Mouse (Mus musculus): ENCODE measurements around the gene Sufu. TPM values are rescaled to one million over a fixed set of nuclear protein-coding genes. Genes with fewer than 3 reads are reported as not detected.
A peak's percentile ranks its signal among the peaks of the same experiment; 100 is the strongest.

Gene Sufu
- polyA plus RNA-seq, 1 experiment from 2014 or later: 23.0 TPM

DNA sequence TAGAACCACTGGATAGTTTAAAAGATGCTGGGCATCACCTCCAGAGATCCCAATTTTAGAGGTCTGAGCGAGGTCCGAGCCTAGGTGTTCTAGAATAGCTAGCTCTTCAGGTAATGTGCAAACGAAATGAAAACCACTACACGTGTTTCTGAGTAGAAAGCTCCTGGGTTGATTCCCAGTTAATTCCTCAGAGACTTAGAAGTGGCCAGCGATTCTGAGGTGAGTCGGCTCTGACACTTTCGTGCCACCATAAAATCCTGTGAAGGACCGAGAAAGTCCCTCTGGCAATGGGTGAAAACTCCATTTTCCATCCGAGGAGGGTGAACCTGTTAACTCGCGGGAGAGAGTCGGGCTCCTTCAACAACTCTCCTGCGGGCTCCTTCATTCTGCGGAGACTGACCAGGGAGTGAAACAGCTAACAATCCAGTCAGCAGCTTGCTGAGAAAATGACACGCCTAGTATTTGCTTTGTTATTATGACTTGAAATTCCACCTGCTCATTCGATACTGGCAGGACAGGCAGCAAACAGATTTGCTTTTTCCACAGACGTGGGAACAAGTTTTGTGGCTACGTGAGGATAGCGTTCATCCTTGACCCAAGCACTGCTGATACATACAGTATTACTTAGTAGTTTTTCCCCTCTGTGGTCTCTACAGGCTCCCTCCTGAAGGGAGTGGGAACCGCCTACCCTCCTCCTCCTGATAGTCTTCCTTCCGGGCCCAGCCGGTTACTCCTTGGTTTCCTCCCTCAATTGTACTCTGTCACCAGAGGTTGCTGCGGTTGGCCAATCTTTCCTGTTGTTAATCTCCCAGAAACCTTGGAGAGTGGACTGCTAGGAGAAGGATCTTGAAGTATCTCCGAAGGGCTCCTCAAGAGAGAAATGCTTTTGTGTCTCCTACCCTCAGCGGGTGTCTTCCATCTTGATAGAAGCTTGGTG is 39.1 kb upstream of the Sufu start:
- peak overlapping the region; percentile 82 for H3K4me2 ChIP-seq (replicated peaks)
- WGBS: 19% methylated on average over 25 of the region's 25 CpGs
- no peaks in the 10 kb centered on the region; the same call in 1 of the 2 replicates for H3K27me3 ChIP-seq (ENCODE audit: control insufficient read depth, insufficient read depth, low read length)
- ATAC-seq (ENCODE audit: low FRiP score): no peak
- no peak for DNase-seq (ENCODE audit: low spot score)
- H3K9me3 ChIP-seq (ENCODE audit: control insufficient read depth, low read length): no peaks in the 10 kb centered on the region
- no peaks in the 10 kb centered on the region for H3K36me3 ChIP-seq (replicated peaks; ENCODE audit: control insufficient read depth, insufficient read depth)
- H3K27ac ChIP-seq: no peak overlapping the region
- peak overlapping the region; percentile 74 for H3K9ac ChIP-seq
- H3K4me3 ChIP-seq (replicated peaks; ENCODE audit: low read length): peak overlapping the region; percentile 48
- 0 out of 2 replicates have a peak, but pooled peaks cover 4% of the 10 kb centered on the region for H3K4me1 ChIP-seq (replicated peaks; ENCODE audit: control insufficient read depth, insufficient read depth, low read length)

- 0 out of 2 replicates have a peak, but pooled peaks cover 4% of the 10 kb centered on the region for H3K4me1 ChIP-seq (replicated peaks; ENCODE audit: control insufficient read depth, insufficient read depth, low read length)
- no peak for DNase-seq (ENCODE audit: low spot score)
- no peaks in the 10 kb centered on the region for H3K9me3 ChIP-seq (ENCODE audit: control insufficient read depth, low read length)
- 60% methylated on average over 4 of the region's 4 CpGs for WGBS
- H3K4me3 ChIP-seq (replicated peaks; ENCODE audit: low read length): no peak overlapping the region
- no peak overlapping the region for H3K9ac ChIP-seq
- H3K27ac ChIP-seq: no peak overlapping the region
- no peak for ATAC-seq (ENCODE audit: low FRiP score)
- no peaks in the 10 kb centered on the region; the same call in 1 of the 2 replicates for H3K27me3 ChIP-seq (ENCODE audit: control insufficient read depth, insufficient read depth, low read length)
- no peak overlapping the region for H3K4me2 ChIP-seq (replicated peaks)
- no peaks in the 10 kb centered on the region for H3K36me3 ChIP-seq (replicated peaks; ENCODE audit: control insufficient read depth, insufficient read depth)
Observed at GRCm38 (mm10) chr19:46358381-46358780, 38.3 kb upstream of the Sufu start.

DNA sequence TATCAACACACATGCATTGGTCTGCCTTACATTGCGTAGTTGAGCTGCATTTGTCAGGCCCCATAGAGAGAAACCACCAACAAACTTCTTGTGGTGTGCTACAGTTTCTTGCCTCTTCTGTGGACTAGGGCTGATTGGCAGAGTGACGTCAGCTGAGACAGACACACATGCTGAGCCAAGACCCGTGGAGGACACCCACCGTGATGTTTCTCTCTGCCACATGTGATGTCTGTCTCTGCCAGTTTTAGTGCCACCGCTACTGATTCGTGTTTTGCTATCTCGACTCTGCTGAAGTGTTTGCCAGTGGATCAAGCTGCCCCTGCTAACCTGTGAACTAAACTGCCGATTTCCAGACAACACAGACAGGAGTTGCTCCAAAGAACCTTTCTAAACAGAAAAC is 34.6 kb upstream of the Sufu start:
- H3K4me3 ChIP-seq (replicated peaks; ENCODE audit: low read length): no peak overlapping the region
- no peaks in the 10 kb centered on the region for H3K36me3 ChIP-seq (replicated peaks; ENCODE audit: control insufficient read depth, insufficient read depth)
- 0 out of 2 replicates have a peak, but pooled peaks cover 4% of the 10 kb centered on the region for H3K4me1 ChIP-seq (replicated peaks; ENCODE audit: control insufficient read depth, insufficient read depth, low read length)
- WGBS: 82% methylated on average over 8 of the region's 8 CpGs
- H3K9ac ChIP-seq: no peak overlapping the region
- DNase-seq (ENCODE audit: low spot score) (no peak), ATAC-seq (ENCODE audit: low FRiP score) (no peak)
- H3K27me3 ChIP-seq (ENCODE audit: control insufficient read depth, insufficient read depth, low read length): no peaks in the 10 kb centered on the region; the same call in 1 of the 2 replicates
- no peak overlapping the region for H3K4me2 ChIP-seq (replicated peaks)
- H3K9me3 ChIP-seq (ENCODE audit: control insufficient read depth, low read length): no peaks in the 10 kb centered on the region
- H3K27ac ChIP-seq: no peak overlapping the region

DNA sequence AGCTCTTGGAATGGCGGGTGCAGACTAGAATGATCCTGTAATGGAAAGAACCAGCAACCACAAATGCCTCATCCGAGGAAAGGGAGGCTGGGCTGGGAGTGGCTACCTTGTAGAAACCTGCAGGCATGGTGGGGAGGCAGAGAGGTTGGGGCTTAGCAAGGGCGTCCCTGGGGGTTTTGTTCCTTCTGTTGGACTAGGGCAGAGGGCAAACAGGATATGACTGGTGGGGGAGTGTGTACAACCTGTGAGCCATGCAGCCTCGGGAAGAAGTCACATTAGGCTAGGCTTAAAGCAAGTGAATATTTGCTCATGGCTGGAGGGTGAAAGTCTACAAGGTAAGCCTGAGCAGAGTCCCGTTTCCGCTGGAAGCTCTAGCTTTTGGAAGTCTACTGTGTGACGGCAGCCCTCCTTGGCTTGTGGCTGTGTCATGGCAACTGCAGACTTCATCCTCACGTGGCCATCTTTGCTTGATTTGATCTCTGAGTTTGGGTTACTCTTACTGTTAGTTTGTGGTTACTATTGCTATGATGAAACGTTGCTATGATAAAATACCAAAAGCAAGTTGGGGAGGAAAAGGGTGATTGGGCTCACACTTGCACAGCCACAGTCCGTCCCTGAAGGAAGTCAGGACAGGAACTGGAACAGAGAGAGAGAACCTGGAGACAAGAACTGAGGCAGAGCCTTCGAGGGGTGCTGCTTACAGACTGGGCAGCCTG is 33.2 kb upstream of the Sufu start:
- Histone ChIP-seq H3K36me3 (replicated peaks; ENCODE audit: control insufficient read depth, insufficient read depth) (no peaks in the 10 kb centered on the region), H3K27ac (no peak overlapping the region), H3K4me1 (replicated peaks; ENCODE audit: control insufficient read depth, insufficient read depth, low read length) (no peaks in the 10 kb centered on the region), H3K4me3 (replicated peaks; ENCODE audit: low read length) (no peak overlapping the region), H3K9me3 (ENCODE audit: control insufficient read depth, low read length) (no peaks in the 10 kb centered on the region), H3K4me2 (replicated peaks) (no peak overlapping the region), H3K27me3 (ENCODE audit: control insufficient read depth, insufficient read depth, low read length) (no peaks in the 10 kb centered on the region), H3K9ac (no peak overlapping the region)
- WGBS: 92% methylated on average over 11 of the region's 11 CpGs
- DNase-seq (ENCODE audit: low spot score) (no peak), ATAC-seq (ENCODE audit: low FRiP score) (no peak)

- no peaks in the 10 kb centered on the region for H3K27me3 ChIP-seq (ENCODE audit: control insufficient read depth, insufficient read depth, low read length)
- no peak overlapping the region for H3K4me3 ChIP-seq (replicated peaks; ENCODE audit: low read length)
- H3K9me3 ChIP-seq (ENCODE audit: control insufficient read depth, low read length): no peaks in the 10 kb centered on the region
- H3K9ac ChIP-seq: no peak overlapping the region
- ATAC-seq (ENCODE audit: low FRiP score) (no peak), DNase-seq (ENCODE audit: low spot score) (no peak)
- WGBS: 92% methylated on average over 23 of the region's 23 CpGs
- H3K4me2 ChIP-seq (replicated peaks): no peak overlapping the region
- no peaks in the 10 kb centered on the region for H3K4me1 ChIP-seq (replicated peaks; ENCODE audit: control insufficient read depth, insufficient read depth, low read length)
- H3K36me3 ChIP-seq (replicated peaks; ENCODE audit: control insufficient read depth, insufficient read depth): no peaks in the 10 kb centered on the region
- no peak overlapping the region for H3K27ac ChIP-seq
Observed at GRCm38 (mm10) chr19:46367798-46368590, 28.7 kb upstream of the Sufu start.

DNA sequence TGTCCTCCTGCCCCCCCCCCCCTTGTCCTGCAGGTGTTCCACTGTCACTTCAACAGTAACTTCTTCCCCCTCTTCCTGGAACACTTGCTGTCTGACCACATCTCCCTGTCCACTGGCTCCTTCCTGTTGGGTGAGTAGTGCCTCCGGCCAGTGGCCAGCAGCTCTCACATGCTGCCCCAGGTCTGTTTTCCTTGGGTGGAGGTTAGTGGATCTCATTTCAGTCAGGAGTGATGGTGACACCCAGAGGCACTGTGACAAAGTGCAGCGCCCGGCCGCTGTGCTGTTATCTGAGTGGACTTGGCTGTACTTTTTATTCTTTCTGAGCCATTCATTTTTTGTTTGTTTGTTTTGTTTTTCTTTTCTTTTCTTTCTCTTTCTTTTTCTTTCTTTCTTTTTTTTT is 27.5 kb upstream of the Sufu start:
- Histone ChIP-seq H3K9ac (no peak overlapping the region), H3K27me3 (ENCODE audit: control insufficient read depth, insufficient read depth, low read length) (no peaks in the 10 kb centered on the region), H3K9me3 (ENCODE audit: control insufficient read depth, low read length) (no peaks in the 10 kb centered on the region), H3K4me3 (replicated peaks; ENCODE audit: low read length) (no peak overlapping the region), H3K4me1 (replicated peaks; ENCODE audit: control insufficient read depth, insufficient read depth, low read length) (no peaks in the 10 kb centered on the region), H3K36me3 (replicated peaks; ENCODE audit: control insufficient read depth, insufficient read depth) (no peaks in the 10 kb centered on the region), H3K27ac (no peak overlapping the region), H3K4me2 (replicated peaks) (no peak overlapping the region)
- peak; percentile 54 for DNase-seq (ENCODE audit: low spot score)
- ATAC-seq (ENCODE audit: low FRiP score): no peak
- 35% methylated on average over 4 of the region's 4 CpGs for WGBS

DNA sequence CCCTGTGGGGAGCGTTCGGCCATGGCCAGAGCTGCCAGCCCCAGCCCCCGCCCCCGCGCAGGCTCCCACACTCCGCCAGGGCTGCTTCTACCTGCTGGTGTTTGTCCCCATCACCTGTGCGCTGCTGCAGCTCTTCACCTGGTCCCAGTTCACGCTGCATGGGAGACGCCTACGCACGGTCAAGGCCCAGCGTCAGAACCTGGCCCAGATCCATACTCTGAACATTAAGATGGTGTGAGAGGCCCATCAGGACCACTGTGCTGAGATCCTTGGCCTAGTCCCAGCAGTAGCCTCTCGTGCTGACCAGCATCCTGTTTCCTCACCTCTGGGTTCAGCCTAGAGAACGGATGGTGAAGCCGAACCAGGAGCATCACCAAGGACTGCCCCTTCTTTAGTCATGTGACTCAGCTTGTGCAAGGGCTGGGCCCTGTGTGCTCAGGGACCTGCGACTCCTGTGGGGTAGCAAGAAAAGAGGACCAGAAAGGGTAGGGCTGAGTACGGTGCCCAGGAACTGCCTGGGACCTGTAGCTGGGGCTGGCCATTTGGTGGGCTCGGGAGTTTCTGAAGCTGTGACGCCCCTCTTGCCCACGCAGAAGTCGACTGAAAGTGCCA is 22.1 kb upstream of the Sufu start:
- H3K27ac ChIP-seq: no peak overlapping the region; the same call in 1 of the 2 replicates
- no peak overlapping the region for H3K4me2 ChIP-seq (replicated peaks)
- H3K4me3 ChIP-seq (replicated peaks; ENCODE audit: low read length): no peak overlapping the region
- DNase-seq (ENCODE audit: low spot score) (no peak), ATAC-seq (ENCODE audit: low FRiP score) (no peak)
- no peak overlapping the region for H3K9ac ChIP-seq
- no peaks in the 10 kb centered on the region for H3K9me3 ChIP-seq (ENCODE audit: control insufficient read depth, low read length)
- H3K36me3 ChIP-seq (replicated peaks; ENCODE audit: control insufficient read depth, insufficient read depth): peaks cover 39% of the 10 kb centered on the region
- WGBS: 43% methylated on average over 21 of the region's 21 CpGs
- H3K27me3 ChIP-seq (ENCODE audit: control insufficient read depth, insufficient read depth, low read length): no peaks in the 10 kb centered on the region
- H3K4me1 ChIP-seq (replicated peaks; ENCODE audit: control insufficient read depth, insufficient read depth, low read length): no peaks in the 10 kb centered on the region

DNA sequence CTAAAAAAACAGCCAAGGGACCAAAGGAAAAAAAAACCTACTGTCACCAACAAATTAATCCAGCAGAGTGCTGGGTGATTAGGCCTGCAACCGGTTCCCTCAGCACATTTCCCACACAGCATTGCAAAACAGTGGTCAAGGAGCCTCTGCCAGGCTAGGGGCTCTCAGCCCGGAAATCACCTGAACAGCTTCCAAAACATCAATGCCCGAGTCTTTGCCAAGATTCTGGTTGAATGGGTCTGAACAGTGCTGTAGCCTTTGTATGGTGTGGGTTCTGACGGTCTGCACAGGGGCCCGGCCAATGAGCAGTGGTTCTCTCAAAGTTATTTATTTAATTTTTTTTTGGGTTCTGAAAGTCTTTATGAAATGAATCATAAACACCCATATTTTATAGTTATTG is 21.2 kb upstream of the Sufu start:
- Histone ChIP-seq H3K4me2 (replicated peaks) (no peak overlapping the region), H3K4me1 (replicated peaks; ENCODE audit: control insufficient read depth, insufficient read depth, low read length) (no peaks in the 10 kb centered on the region), H3K9ac (no peak overlapping the region), H3K4me3 (replicated peaks; ENCODE audit: low read length) (no peak overlapping the region), H3K9me3 (ENCODE audit: control insufficient read depth, low read length) (no peaks in the 10 kb centered on the region), H3K36me3 (replicated peaks; ENCODE audit: control insufficient read depth, insufficient read depth) (peaks cover 48% of the 10 kb centered on the region), H3K27me3 (ENCODE audit: control insufficient read depth, insufficient read depth, low read length) (no peaks in the 10 kb centered on the region), H3K27ac (no peak overlapping the region)
- ATAC-seq (ENCODE audit: low FRiP score) (no peak), DNase-seq (ENCODE audit: low spot score) (peak; percentile 58)
- WGBS: 53% methylated on average over 5 of the region's 5 CpGs
